Mouse (Mus musculus): ENCODE results near the gene Prdm9. TPM values are rescaled to one million over a fixed set of nuclear protein-coding genes. Genes with fewer than 3 reads are reported as not detected.

Gene Prdm9
- polyA plus RNA-seq (2014; fragmentation: Illumina TruSeq; extraction: RNeasy Lipid Tissue Mini Kit (QIAGEN cat#74804)) = 3.5 TPM

DNA sequence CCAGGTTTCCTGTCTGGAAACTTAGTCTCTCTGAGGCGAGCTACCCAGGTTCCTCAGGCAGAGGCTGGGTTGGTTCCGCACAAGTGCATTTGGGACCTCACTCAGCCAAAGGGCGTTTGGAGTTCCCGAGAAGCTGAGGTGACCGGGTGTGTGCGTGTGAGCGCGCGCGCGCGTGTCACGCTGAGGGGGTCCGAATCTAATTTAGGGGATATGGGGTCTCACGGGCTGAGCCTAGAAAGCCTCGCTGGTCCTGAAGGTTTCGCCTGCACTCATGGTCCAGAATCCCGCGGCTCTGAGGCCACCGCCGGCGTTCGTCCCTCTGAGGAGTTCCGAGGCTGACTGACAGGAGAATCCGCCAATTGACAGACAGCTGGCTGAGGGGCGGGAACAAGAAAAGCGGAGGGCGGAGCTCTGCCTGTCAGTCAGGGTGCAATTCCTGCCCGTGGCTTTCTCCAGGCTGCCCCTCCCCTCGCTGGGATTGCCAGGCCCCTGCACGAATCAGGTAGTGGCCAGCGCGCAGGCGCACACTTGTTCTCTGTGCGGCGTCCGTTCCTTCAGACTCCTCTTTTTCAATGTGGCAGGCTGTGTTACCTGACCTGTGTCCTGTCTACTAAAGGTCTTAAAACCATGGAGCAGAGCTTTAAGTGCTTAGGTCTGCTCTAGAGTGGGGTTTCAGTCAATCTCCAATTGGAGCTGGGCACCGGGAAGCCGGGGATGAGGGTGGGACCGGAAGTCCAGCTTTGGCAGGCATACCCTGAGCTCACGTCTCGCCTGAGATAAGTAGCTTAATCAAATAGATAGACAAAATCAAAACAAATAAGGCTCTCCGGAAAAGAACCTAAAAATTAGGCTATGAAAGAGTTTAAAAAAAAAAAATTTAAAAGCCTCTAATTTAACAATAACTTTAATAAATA is at the start of gene Prdm9:
Gene Prdm9 (minus strand): TSS at position 341 of the 914 bp plus-strand sequence.

GRCm38 (mm10) chr17:15526986-15527810 is 37.0 kb downstream of the Prdm9 start, which contains the start of gene Pdcd2:
Gene Pdcd2 (minus strand): TSS chr17:15527301.

DNA sequence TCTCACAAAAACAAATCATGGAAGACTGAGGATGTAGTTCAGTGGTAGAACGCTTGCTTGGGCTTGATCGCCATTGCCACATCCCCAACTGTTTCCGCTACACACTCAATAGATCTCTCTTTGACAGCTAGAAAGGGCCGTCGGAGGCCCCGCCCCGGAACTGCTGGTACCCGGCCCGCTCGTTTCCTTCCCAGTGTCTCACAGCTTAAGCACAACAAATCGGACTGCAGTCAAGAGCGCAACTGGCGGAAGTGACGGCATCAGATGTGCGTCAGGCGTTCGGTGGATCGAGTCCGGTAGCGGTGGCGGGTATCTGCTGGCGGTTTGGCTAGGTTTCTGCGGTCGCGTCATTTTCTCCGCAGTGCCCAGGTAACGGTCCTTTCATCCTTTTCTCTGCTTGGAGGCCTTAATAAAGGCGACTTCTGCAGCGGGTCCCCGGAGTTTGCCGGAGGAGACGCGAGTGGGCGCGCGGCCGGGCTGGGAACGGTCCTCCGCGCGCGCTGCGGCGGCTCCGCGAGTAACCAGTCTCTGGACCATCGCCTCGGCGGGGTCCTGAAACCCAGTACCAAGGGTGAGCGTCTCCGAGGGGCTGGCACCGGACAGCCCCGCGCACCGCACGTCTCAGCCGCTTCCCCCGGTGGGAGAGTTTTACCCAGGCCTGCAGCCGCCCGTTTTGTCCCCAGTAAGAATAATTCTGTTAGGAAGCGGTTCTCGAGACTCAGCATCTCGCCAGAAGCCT is 64.3 kb downstream of the Prdm9 start, which contains the start of the genes Psmb1 and Tbp:
Gene Psmb1 (minus strand): TSS at position 96 of the 739 bp plus-strand sequence.
Gene Tbp (plus strand): TSS at position 233 of the 739 bp plus-strand sequence.

Other genes starting within 250 kb of the Prdm9 start
- 2.1 TPM for gene Dll1, start 187.5 kb downstream of the Prdm9 start, polyA plus RNA-seq (2014; fragmentation: Illumina TruSeq; extraction: RNeasy Lipid Tissue Mini Kit (QIAGEN cat#74804))
- gene Fam120b, start 168.2 kb downstream of the Prdm9 start, polyA plus RNA-seq (2014; fragmentation: Illumina TruSeq; extraction: RNeasy Lipid Tissue Mini Kit (QIAGEN cat#74804)) = 29.8 TPM
- 166 TPM for gene Psmb1, start 64.6 kb downstream of the Prdm9 start, polyA plus RNA-seq (2014; fragmentation: Illumina TruSeq; extraction: RNeasy Lipid Tissue Mini Kit (QIAGEN cat#74804))
- 87.6 TPM for gene Tbp, start 64.5 kb downstream of the Prdm9 start, polyA plus RNA-seq (2014; fragmentation: Illumina TruSeq; extraction: RNeasy Lipid Tissue Mini Kit (QIAGEN cat#74804))
- gene Pdcd2, start 37.1 kb downstream of the Prdm9 start, polyA plus RNA-seq (2014; fragmentation: Illumina TruSeq; extraction: RNeasy Lipid Tissue Mini Kit (QIAGEN cat#74804)) = 75.0 TPM
- 64.7 TPM for gene Chd1, start 140.6 kb upstream of the Prdm9 start, polyA plus RNA-seq (2014; fragmentation: Illumina TruSeq; extraction: RNeasy Lipid Tissue Mini Kit (QIAGEN cat#74804))

Measured in ovary, adult 10 weeks (tissue).